Mouse (Mus musculus): Measurements from ENCODE around the gene Cpm.

GRCm38 (mm10) chr10:117609810-117610090 is 19.6 kb upstream of the Cpm start:
- TF ChIP-seq POLR2A (IDR thresholded peaks at IDR 0.05; ENCODE audit: borderline replicate concordance, insufficient read depth, low read length) (no peak), CTCF (IDR thresholded peaks at IDR 0.05; ENCODE audit: borderline replicate concordance, insufficient read depth, low read depth, low read length) (no peak)

Measured in cerebellum, adult 2 months (tissue).